Mouse (Mus musculus) forebrain, embryonic 11.5 days (tissue): ENCODE results near the gene Ctsw. TPM values are rescaled to one million over a fixed set of nuclear protein-coding genes. Genes with fewer than 3 reads are reported as not detected.

Experiments used
- ATAC-seq: fragments of 200-750 bp; cut with Nextera tagmentation; replicated peaks from 2 replicates; pipeline ENCODE4 v1.8.0; 2017; ENCODE audit warnings: moderate TSS enrichment; ENCODE audit not compliant: low FRiP score
- DNase-seq: peaks from one replicate; pipeline ENCODE4 v3.0.0-alpha.2; 2017; ENCODE audit warnings: low spot score
- H3K27ac ChIP-seq: fragments of 300-500 bp; sonication (generic); 2 replicates; pipeline ENCODE4 v1.5.1; 2014; ENCODE audit warnings: low read depth, low read length
- H3K27me3 ChIP-seq: fragments of 300-500 bp; sonication (generic); 2 replicates; pipeline ENCODE4 v1.6.1; 2014; ENCODE audit warnings: mild to moderate bottlenecking, low read length, mixed read lengths; ENCODE audit not compliant: control insufficient read depth, insufficient read depth
- H3K36me3 ChIP-seq: fragments of 300-500 bp; sonication (generic); 2 replicates; pipeline ENCODE4 v1.6.1; 2014; ENCODE audit warnings: mild to moderate bottlenecking, low read length, moderate library complexity, mixed read lengths; ENCODE audit not compliant: control insufficient read depth, insufficient read depth
- H3K4me1 ChIP-seq: fragments of 300-500 bp; sonication (generic); replicated peaks from 2 replicates; pipeline ENCODE4 v1.6.1; 2014; ENCODE audit warnings: low read length, mixed read lengths; ENCODE audit not compliant: control insufficient read depth, insufficient read depth
- H3K4me2 ChIP-seq: fragments of 300-500 bp; sonication (generic); 2 replicates; pipeline ENCODE4 v1.6.1; 2014; ENCODE audit warnings: low read depth, mild to moderate bottlenecking, low read length, moderate library complexity, mixed read lengths; ENCODE audit not compliant: severe bottlenecking
- H3K4me3 ChIP-seq: fragments of 300-500 bp; sonication (generic); 2 replicates; pipeline ENCODE4 v1.5.1; 2014; ENCODE audit warnings: low read depth, low read length
- H3K9ac ChIP-seq: fragments of 300-500 bp; sonication (generic); 2 replicates; pipeline ENCODE4 v1.6.1; 2014; ENCODE audit warnings: low read length
- H3K9me3 ChIP-seq: fragments of 300-500 bp; sonication (generic); 2 replicates; pipeline ENCODE4 v1.6.1; 2016; ENCODE audit warnings: low read length, mixed read lengths; ENCODE audit not compliant: control insufficient read depth
- WGBS: fragments of 180-500 bp; shearing (Covaris S2); extraction: QIAGEN DNeasy Blood & Tissue Kit; methylation state at CpG from one replicate; pipeline ENCODE4 v1.1.7; 2014; 5-methylcytosine and 5-hydroxymethylcytosine counted together
- polyA plus RNA-seq: library from polyadenylated mRNA; unstranded; fragments of >200 nt; fragmentation: Nextera tagmentation; extraction: Ambion mirVana; gene quantifications from 2 replicates; pipeline ENCODE4 v1.2.1, GENCODE M21; 2014

Gene Ctsw
- polyA plus RNA-seq, 1 experiment from 2014 or later = 3.4 TPM

DNA sequence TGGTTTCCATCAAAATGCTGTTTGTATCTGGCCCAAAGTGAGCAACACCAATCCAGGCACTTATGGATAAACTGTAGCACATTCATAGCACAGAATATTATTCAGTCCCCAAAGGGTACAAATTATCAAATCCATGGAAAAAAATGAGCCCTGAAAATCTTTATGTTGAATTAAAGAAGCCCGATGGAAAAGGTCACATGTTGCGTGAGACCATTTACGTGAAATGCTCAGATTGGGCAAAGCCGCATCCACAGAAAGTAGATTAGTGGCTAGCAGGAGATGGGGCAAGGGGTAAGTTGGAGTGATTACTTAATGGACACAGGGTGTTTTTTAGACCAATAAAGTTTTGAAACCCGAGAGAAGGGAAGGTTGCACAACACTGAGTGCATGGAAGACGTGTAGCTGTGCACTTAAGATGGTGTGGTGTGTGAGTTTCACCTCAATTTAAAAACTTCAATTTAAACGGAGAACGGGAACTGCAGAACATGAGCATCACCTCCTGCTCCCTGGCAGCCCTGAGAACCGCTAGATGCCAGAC is 23.9 kb downstream of the Ctsw start:
- 72% methylated on average over 9 of the region's 9 CpGs for whole genome bisulfite sequencing
- peaks cover 28% of the 10 kb centered on the region for H3K27me3 ChIP-seq
- H3K4me1 ChIP-seq = peaks cover 13% of the 10 kb centered on the region
- no peak overlapping the region for H3K27ac ChIP-seq
- H3K36me3 ChIP-seq = no peaks in the 10 kb centered on the region
- H3K4me3 ChIP-seq = no peak overlapping the region
- ATAC-seq = no peak
- no peak overlapping the region for H3K4me2 ChIP-seq
- DNase-seq = no peak
- H3K9ac ChIP-seq = no peak overlapping the region
- no peaks in the 10 kb centered on the region; the same call in 1 of the 2 replicates for H3K9me3 ChIP-seq

DNA sequence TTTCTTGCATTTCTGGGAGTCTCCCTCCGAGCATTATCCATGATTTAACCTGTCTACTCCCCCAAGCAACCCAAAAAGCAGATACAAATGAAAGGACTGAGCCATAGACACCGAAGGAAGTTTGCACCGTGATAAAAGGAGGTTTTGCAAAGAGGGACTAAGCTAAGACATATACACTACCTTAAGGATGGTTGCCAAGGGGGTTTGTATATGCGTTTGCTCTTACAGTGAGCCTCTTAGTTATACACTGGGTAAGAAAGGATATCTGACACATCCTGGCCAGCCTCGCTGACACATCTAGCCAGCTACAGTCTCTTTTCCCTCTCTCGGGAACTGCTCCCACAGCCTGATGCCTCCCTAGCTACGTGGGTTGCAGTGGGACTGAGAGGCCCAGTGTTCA is 34.4 kb downstream of the Ctsw start:
- Histone ChIP-seq H3K4me3 (no peak overlapping the region), H3K36me3 (no peaks in the 10 kb centered on the region), H3K9me3 (no peaks in the 10 kb centered on the region), H3K9ac (no peak overlapping the region; the same call in 1 of the 2 replicates), H3K27me3 (no peaks in the 10 kb centered on the region; the same call in 1 of the 2 replicates), H3K4me1 (peaks cover 4% of the 10 kb centered on the region; the same call in 1 of the 2 replicates), H3K4me2 (no peak overlapping the region), H3K27ac (no peak overlapping the region)
- no peak for ATAC-seq
- DNase-seq = no peak
- WGBS = 74% methylated on average over 7 of the region's 7 CpGs

DNA sequence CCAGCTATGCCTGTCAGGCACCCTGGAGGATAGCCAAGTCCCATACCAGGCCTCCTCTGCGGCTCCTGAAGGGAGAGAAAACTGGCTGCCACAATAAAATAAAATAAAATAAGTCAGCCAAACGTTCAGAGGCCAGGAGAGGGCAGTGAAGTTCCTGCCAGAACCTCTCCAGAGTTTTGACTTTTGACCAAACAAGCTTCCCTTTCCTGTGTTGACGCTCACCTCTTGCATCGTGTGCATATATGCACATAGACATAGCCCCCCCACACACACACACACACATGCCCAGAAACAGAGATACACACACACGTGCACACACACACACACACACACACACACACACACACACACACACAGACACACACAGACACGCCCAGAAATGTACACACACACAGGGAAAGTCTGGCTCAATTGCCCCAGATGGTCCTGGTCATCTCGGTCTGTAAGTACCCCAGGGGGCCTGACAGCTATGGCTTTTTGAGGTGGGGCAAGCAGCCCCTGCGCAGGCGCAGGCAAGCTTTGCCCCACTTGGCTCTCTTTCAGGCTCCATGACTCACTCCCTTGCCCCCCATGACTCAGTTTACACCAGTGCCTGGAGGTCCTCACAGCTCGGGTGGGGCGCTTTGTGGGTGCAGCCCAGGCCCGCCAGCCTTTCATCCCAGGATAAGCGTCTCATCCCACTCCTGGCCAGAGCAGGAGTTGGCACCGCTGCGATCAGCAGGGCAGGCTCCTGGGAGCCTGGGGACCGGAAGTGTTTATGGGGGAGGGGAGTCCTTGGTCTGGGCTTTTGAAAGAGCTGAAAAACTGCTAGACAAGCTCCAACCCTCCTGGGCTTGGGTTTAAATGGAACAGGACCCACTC is 35.1 kb downstream of the Ctsw start:
- Histone ChIP-seq H3K4me3 (0 out of 2 replicates have a peak overlapping the region, but pooled peaks have one; percentile 12), H3K36me3 (no peaks in the 10 kb centered on the region), H3K9ac (peak overlapping the region; percentile 37; the same call in 1 of the 2 replicates), H3K9me3 (no peaks in the 10 kb centered on the region), H3K27ac (no peak overlapping the region), H3K27me3 (no peaks in the 10 kb centered on the region; the same call in 1 of the 2 replicates), H3K4me1 (peaks cover 4% of the 10 kb centered on the region; the same call in 1 of the 2 replicates), H3K4me2 (peak overlapping the region; percentile 43)
- DNase-seq = no peak
- ATAC-seq = no peak
- 21% methylated on average over 16 of the region's 16 CpGs for WGBS

DNA sequence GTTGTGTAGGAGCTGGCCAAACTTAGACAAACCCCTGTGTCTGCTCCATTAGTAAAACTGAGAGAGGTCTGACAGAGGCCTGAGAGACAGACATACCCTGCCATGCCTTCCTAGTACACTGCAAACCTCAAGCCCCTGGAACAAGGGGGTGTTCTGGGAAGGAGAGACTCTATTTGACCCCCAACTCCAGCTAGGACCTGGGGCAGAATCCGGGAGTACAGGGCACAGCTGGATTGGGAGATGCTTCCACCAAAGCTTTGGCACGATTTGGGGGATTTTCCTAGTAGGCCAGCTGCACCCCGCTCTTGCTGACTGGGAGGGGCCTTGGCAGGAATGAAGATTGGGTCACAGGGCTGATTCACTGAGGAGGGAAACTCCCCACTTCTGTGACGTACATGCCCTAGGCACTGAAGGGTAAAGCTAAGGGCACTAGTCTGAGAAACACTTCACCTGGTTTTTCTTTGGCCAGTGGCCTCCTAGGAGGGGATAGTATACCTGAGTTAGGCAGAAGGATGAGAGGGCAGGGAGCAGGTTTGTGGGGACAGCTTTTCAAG is 36.3 kb downstream of the Ctsw start:
- 75% methylated on average over 4 of the region's 4 CpGs for WGBS
- H3K9ac ChIP-seq = no peak overlapping the region
- no peaks in the 10 kb centered on the region for H3K36me3 ChIP-seq
- no peak for DNase-seq
- no peak overlapping the region for H3K4me3 ChIP-seq
- H3K27ac ChIP-seq = no peak overlapping the region
- peaks cover 4% of the 10 kb centered on the region; the same call in 1 of the 2 replicates for H3K4me1 ChIP-seq
- no peak for ATAC-seq
- H3K9me3 ChIP-seq = no peaks in the 10 kb centered on the region
- no peaks in the 10 kb centered on the region; the same call in 1 of the 2 replicates for H3K27me3 ChIP-seq
- H3K4me2 ChIP-seq = no peak overlapping the region

DNA sequence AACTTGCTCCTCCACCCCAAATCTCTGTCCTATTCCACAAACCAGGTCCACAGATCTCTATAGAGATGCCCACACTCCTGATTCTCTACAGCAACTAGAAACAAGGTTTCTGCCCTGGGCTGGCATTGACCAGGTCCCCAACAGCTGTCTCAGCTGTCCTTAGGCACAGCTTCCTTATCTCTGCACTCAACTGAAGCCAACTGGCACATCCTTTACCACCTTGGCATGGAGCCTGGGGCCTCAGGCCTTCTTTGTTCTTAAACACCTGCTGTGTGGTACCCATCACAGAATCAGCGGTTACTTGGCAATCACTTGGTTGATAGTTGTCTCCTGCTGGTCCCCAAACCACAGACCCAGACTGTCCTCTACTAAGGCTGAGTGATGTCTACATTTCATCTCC is 37.9 kb downstream of the Ctsw start:
- Histone ChIP-seq H3K27me3 (no peaks in the 10 kb centered on the region; the same call in 1 of the 2 replicates), H3K36me3 (peaks cover 5% of the 10 kb centered on the region; the same call in 1 of the 2 replicates), H3K27ac (no peak overlapping the region), H3K9ac (no peak overlapping the region), H3K4me2 (no peak overlapping the region), H3K4me1 (peaks cover 12% of the 10 kb centered on the region; the same call in 1 of the 2 replicates), H3K9me3 (no peaks in the 10 kb centered on the region), H3K4me3 (no peak overlapping the region)
- ATAC-seq (no peak), DNase-seq (no peak)
- 78% methylated on average over 1 of the region's 1 CpGs for WGBS

DNA sequence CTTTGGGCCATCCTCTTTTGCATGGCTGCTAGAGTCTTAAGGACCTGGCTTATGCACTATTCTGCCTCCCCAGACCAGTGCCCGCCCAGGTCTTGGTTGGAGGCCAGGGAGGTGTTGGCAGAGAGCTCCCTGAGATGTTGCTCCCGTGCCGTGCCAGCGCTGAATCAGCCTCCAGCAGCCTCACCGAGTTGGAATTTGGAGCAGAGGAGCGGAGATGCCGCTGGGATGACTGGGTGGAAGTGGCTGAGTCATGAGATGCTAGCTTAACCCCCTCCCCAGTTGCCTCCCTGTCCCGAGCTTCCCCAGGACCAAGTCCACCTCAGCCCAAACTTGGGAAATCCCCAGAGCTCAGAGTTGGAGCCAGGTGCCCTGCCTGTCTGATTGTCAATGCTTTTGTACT is 38.5 kb downstream of the Ctsw start:
- no peaks in the 10 kb centered on the region; the same call in 1 of the 2 replicates for H3K27me3 ChIP-seq
- peaks cover 5% of the 10 kb centered on the region; the same call in 1 of the 2 replicates for H3K36me3 ChIP-seq
- H3K27ac ChIP-seq = no peak overlapping the region
- ATAC-seq = no peak
- DNase-seq = no peak
- no peak overlapping the region for H3K4me2 ChIP-seq
- no peak overlapping the region for H3K4me3 ChIP-seq
- H3K4me1 ChIP-seq = peaks cover 12% of the 10 kb centered on the region; the same call in 1 of the 2 replicates
- WGBS = 78% methylated on average over 8 of the region's 8 CpGs
- no peak overlapping the region for H3K9ac ChIP-seq
- no peaks in the 10 kb centered on the region for H3K9me3 ChIP-seq

DNA sequence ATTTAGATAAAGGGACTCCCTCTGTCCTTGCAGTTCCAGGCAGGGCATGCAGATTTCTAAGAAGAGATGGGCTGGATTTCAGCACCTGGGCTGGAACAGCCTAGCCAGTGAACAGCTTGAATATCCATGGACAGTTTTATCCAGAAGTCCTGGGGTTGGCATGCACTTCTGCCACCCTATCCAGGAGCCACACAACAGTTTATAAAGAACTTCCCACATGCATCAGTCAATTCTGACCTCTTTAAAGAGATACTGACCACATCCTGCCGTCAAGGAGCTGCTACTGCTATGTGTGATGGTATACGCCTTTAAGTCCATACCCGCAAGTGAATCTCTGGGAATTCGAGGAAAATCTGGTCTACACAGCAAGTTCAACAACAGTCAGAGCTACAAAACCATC is 39.1 kb downstream of the Ctsw start:
- WGBS = 88% methylated on average over 4 of the region's 4 CpGs
- Histone ChIP-seq H3K27me3 (no peaks in the 10 kb centered on the region; the same call in 1 of the 2 replicates), H3K4me2 (no peak overlapping the region), H3K27ac (no peak overlapping the region), H3K9me3 (no peaks in the 10 kb centered on the region), H3K36me3 (peaks cover 5% of the 10 kb centered on the region; the same call in 1 of the 2 replicates), H3K4me3 (no peak overlapping the region), H3K4me1 (peaks cover 12% of the 10 kb centered on the region; the same call in 1 of the 2 replicates), H3K9ac (no peak overlapping the region)
- no peak for ATAC-seq
- DNase-seq = no peak

DNA sequence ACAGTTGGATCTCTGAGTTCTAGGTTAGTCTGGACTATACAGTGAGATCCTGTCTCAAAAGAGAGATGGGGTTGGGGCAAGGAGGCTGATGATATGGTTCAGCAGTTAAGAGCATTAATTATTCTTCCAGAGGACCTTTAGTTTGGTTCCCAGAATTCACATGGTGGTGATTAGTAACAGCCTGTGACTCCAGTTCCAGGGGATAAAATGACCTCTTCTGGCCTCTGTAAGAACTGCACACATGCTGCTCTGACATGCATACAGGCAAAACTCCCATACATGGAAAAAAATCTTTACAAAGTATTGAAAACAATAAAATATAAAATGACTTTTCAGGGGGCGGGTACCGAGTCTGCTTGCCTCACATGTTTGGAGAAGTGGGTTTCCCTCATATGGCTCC is 40.2 kb downstream of the Ctsw start:
- Histone ChIP-seq H3K4me2 (no peak overlapping the region), H3K4me1 (peaks cover 16% of the 10 kb centered on the region; the same call in 1 of the 2 replicates), H3K9ac (no peak overlapping the region), H3K4me3 (no peak overlapping the region), H3K36me3 (peaks cover 5% of the 10 kb centered on the region; the same call in 1 of the 2 replicates), H3K27me3 (no peaks in the 10 kb centered on the region), H3K27ac (no peak overlapping the region), H3K9me3 (no peaks in the 10 kb centered on the region)
- no peak for ATAC-seq
- 82% methylated on average over 2 of the region's 2 CpGs for WGBS
- no peak for DNase-seq
